Mouse (Mus musculus): Measurements from ENCODE around the gene Rabl3. TPM values are rescaled to one million over a fixed set of nuclear protein-coding genes. Genes with fewer than 3 reads are reported as not detected.

The Rabl3 gene
- total RNA-seq (2014; fragmentation: Nextera tagmentation) (10.9 and 13.7 TPM in 2 replicates), total RNA-seq (2017) (10.3 and 16.8 TPM in 2 replicates)

- ATAC-seq (replicated peaks; ENCODE audit: low FRiP score, low TSS enrichment, poor library complexity, severe bottlenecking), result peak; percentile 98
Observed at GRCm38 (mm10) chr16:37539611-37540580, at the start of gene Rabl3, which contains the start of gene Gtf2e1. Gene Rabl3, plus strand, starts transcription at chr16:37539885. Gene Gtf2e1, minus strand, starts transcription at chr16:37539789.

DNA sequence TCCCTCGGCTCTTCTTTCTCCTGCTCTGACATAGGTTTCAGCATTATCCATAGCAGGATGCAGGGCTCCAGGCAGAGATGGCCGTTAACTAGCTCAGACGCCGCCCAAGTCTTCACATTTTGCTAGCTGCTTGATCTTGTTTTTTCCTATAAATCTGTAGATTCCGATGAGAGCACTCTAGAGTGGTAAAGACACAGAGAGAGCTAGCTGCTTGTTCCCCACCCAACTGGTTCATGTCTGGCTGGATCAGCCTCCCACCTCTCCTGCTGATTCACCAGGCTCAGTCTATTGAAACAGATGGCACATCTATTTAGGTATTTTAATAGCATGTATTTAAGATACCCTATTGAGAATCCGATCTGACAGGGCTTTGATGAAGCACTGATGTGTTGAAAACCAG is 44.7 kb upstream of the Rabl3 start:
- ATAC-seq (replicated peaks; ENCODE audit: low FRiP score, low TSS enrichment, poor library complexity, severe bottlenecking), result no peak

DNA sequence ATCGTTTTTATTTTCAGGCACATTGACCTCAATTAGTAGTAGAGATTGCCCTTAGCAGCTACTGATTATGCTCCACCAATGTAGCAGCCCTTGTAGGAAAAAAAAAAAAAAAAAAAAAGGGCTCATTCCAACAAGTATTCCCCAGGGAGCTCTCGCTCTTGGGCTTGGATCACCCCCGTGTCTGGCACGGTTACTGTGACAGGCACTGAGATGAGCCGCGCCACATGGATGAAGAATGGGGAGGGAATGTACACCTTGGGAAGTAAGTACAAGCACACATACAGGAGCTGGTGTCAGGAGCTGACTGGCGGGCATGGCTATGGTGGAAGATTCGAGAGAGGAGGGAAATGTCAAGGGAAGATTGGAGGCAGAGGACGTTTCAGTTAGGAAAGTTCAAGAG is 41.1 kb upstream of the Rabl3 start:
- no peak for ATAC-seq (replicated peaks; ENCODE audit: low FRiP score, low TSS enrichment, poor library complexity, severe bottlenecking)

- no peak for ATAC-seq (replicated peaks; ENCODE audit: low FRiP score, low TSS enrichment, poor library complexity, severe bottlenecking)
Observed at GRCm38 (mm10) chr16:37504517-37504916, 35.2 kb upstream of the Rabl3 start.

DNA sequence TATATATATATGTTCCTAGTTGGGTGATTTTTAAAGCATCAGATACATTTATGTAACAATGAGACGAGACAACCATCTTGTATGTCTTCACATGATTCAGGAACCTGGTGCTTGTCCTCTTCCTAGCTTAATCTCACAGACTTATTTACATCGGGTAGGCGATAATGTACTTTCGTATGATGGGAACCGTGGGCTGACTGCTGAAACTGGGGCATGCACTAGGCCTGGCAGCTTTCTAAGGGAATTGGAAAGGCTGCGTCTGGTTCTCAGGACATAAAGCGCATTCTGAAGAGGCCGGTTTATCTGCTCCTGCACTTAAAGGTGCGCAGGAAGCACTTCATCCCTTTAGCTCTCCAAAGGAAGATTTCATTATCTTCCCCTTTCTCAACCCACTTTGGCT is 32.9 kb upstream of the Rabl3 start:
- ATAC-seq (replicated peaks; ENCODE audit: low FRiP score, low TSS enrichment, poor library complexity, severe bottlenecking), result no peak

DNA sequence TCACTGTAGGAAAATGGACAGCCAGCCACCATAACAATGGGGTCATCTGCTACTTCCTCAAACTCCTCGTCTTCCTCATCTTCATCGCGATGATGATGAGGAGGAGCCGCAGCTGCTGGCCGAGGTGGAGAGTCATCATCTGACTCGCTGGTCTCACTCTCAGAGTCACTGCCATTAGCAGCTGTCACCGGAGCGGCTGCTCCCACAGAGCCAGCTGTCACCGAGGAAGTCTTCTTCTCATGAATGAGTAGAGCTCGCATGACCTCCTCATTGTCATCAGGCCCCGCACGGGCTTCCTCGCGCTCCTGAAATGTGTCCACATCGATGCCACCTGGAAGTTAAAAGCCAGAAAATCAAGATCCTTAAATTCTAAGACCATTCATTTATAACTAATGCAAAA is 28.2 kb upstream of the Rabl3 start:
- no peak for ATAC-seq (replicated peaks; ENCODE audit: low FRiP score, low TSS enrichment, poor library complexity, severe bottlenecking)

GRCm38 (mm10) chr16:37514644-37515043 is 25.0 kb upstream of the Rabl3 start:
- ATAC-seq (replicated peaks; ENCODE audit: low FRiP score, low TSS enrichment, poor library complexity, severe bottlenecking), result no peak

DNA sequence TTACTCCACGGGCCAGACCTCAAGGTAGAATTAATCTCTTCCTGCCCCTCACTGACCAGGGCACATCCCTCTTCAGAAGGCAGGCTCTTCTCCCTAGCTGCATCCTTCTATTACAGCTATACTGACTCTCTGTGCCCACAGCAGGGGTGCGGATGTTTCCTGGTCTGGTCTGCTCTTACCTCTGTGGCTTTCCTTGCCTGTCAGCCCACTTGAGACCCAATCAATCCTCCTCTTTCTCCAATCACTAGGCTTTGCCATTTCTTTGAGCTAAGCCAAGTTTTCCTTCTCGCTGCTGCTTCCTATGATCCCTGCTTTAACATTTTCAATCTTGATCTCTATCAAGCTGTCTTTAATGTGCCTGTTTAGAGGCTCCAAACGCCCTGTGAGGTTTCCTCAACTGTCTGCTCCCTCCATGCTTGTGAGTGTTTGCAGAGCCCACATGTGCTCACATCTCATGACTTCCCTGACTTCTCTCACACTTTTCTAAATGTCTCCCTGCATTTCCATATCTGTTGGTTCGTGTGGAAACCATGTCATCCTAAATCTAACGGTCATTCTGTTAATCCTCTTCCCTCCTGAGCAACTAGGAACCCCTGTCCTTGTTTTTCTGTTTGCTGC is 23.2 kb upstream of the Rabl3 start:
- no peak for ATAC-seq (replicated peaks; ENCODE audit: low FRiP score, low TSS enrichment, poor library complexity, severe bottlenecking)

GRCm38 (mm10) chr16:37517596-37518211 is 22.0 kb upstream of the Rabl3 start:
- no peak for ATAC-seq (replicated peaks; ENCODE audit: low FRiP score, low TSS enrichment, poor library complexity, severe bottlenecking)

DNA sequence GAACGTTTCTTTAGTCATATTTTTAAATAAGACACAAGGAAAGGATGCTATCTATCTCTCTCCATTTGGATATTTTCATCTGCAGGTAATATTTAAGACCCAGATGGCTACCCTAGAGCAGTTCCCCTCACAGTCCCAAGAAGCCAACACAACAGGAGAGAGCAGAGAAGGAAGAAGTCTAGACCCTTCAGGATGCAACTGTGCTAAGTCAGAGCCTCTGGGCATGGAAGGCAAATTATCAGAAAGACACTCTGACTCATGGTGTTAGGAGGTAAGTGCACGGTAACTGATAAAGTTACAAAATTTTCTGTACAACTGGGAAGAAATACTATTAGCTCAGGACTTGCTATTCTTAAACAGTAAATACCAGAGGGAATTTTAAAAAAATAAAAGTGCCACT is 21.0 kb upstream of the Rabl3 start:
- ATAC-seq (replicated peaks; ENCODE audit: low FRiP score, low TSS enrichment, poor library complexity, severe bottlenecking), result no peak

DNA sequence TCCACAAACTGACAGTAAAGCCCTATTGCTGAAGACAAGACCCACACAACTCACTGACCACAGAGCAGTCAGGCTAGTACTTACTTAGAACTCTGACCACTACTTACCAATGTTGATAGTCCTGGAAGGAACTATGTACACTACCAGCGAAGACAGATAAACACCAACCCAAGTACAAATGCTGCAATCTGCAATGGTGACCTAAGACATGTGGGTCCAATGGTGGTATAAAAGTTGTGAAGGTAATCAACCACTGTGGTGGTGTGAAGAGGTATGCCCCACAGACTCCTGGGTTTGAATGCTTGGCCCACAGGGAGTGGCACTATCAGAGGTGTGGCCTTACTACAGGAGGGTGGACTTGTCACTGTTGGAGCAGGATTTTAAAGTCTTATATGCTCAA is 20.0 kb upstream of the Rabl3 start:
- ATAC-seq (replicated peaks; ENCODE audit: low FRiP score, low TSS enrichment, poor library complexity, severe bottlenecking), result no peak

- no peak for ATAC-seq (replicated peaks; ENCODE audit: low FRiP score, low TSS enrichment, poor library complexity, severe bottlenecking)
Observed at GRCm38 (mm10) chr16:37520190-37521040, 19.3 kb upstream of the Rabl3 start.

DNA sequence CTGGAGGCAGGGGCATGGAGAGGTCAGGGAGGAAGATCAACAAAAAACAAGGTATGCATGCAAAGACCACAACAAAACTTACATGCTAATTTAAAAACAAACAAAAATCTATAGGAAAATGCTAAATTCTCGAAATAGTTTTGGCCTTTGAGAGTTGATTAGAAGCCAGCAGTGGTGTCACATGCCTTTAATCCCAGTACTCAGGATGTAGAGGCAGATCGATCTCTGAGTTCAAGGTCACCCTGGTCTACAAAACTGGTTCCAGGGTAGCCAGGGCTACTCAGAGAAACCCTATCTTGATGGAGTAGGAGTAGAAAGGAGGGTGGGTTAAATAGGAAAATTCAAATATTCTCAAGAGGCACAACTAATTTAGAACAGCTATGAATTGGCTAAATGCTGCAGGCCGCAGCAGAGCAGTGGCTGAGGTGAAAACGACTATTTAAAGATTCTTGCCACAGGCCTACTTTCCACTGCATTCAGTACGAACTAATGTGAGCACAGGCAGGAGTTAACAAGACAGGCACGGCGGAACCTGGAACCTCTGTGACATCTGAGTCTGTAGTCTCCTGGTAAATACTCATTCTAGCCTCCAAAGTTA is 17.5 kb upstream of the Rabl3 start:
- no peak for ATAC-seq (replicated peaks; ENCODE audit: low FRiP score, low TSS enrichment, poor library complexity, severe bottlenecking)

DNA sequence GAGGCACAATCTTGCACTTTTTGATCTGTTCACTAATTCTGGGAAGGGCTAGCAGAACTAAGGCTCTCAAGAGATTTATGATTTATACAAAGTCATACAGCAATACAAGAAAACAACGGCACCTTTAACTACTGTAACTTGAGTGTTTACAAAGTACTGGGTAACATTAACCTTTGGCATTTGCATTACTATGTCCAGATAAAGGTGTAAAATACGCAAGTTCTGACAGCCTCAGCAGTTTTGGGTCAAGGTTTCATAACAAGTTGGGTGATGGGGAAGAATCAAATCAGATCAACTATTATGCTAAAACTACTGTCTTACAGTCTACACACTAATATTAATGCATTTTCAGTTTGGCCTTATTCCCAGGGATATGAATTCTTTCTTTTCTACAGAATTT is 14.6 kb upstream of the Rabl3 start:
- ATAC-seq (replicated peaks; ENCODE audit: low FRiP score, low TSS enrichment, poor library complexity, severe bottlenecking), result no peak

GRCm38 (mm10) chr16:37526688-37527223 is 12.9 kb upstream of the Rabl3 start:
- ATAC-seq (replicated peaks; ENCODE audit: low FRiP score, low TSS enrichment, poor library complexity, severe bottlenecking), result no peak

DNA sequence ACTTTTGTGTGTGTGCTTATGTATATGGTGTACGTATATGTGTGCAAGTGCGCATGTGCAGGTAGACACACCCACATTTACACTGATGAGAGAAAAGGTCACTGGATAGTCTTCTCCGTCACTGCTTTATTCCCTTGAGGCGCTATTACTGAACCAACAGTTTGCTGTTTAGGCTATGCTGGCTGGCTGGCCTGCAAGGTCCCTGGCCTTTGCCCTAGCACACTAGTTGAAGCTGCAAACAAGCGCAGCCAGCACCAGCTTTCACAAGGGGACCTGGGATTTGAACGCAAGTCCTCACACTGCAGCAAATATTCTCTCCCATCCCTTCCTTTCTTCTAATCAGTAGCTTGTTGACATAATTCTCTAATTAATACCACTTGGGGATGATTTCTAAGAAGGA is 9.5 kb upstream of the Rabl3 start:
- no peak for ATAC-seq (replicated peaks; ENCODE audit: low FRiP score, low TSS enrichment, poor library complexity, severe bottlenecking)

GRCm38 (mm10) chr16:37532046-37532445 is 7.6 kb upstream of the Rabl3 start:
- no peak for ATAC-seq (replicated peaks; ENCODE audit: low FRiP score, low TSS enrichment, poor library complexity, severe bottlenecking)

DNA sequence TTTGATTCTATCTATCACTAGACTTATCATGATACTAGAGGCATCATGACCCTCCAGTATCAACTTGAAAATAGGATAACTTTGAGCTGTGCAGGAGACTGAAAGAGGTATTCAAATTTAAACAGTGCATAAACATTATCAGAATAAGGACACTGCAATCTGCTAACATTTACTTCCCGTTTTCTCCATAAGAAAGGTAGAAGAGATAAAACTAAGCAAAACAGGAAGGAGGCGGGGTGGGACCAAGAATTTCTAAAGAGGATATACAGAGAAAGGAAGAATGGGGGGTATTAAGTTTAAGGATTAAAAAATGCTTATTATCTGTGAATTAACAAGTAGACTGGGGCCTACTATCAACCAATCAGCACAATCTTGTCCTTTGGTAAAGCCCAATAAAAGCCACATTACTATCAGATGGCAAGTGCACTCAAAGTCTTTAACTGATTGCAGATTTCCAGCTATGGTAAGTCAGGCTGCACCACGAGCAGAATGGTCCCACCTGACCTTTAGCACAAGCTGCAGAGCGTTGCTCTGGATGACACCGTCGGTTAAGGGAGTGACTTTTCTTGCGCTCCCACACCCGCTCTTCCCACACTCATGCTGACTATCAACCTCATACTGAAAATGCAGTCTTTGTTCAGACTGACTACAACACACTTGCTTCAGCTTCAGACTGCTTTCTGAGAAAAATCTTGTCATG is 6.2 kb upstream of the Rabl3 start:
- peak; percentile 64 for ATAC-seq (replicated peaks; ENCODE audit: low FRiP score, low TSS enrichment, poor library complexity, severe bottlenecking)

Measured in megakaryocyte-erythroid progenitor cell, adult 5-6 weeks (primary cell).